Mouse (Mus musculus) midbrain, embryonic 10.5 days (tissue): ENCODE data around the gene Adck1. TPM values are rescaled to one million over a fixed set of nuclear protein-coding genes. Genes with fewer than 3 reads are reported as not detected.

Experiments used
- DNase-seq: peaks from one replicate; pipeline ENCODE4 v3.0.0-alpha.2; 2017; ENCODE audit warnings: low spot score
- H3K27ac ChIP-seq: fragments of 300-500 bp; sonication (generic); replicated peaks from 2 replicates; pipeline ENCODE4 v1.5.1; 2016; ENCODE audit warnings: mild to moderate bottlenecking
- H3K27me3 ChIP-seq: fragments of 300-500 bp; sonication (generic); 2 replicates; pipeline ENCODE4 v1.6.1; 2016; ENCODE audit warnings: low read depth, mild to moderate bottlenecking; ENCODE audit not compliant: poor library complexity, severe bottlenecking
- H3K36me3 ChIP-seq: fragments of 300-500 bp; sonication (generic); 2 replicates; pipeline ENCODE4 v1.6.1; 2016; ENCODE audit warnings: mild to moderate bottlenecking, moderate library complexity
- H3K4me1 ChIP-seq: fragments of 300-500 bp; sonication (generic); 2 replicates; pipeline ENCODE4 v1.6.1; 2016
- H3K4me3 ChIP-seq: fragments of 300-500 bp; sonication (generic); 2 replicates; pipeline ENCODE4 v1.5.1; 2016; ENCODE audit warnings: mild to moderate bottlenecking, moderate library complexity
- H3K9me3 ChIP-seq: fragments of 300-500 bp; sonication (generic); replicated peaks from 2 replicates; pipeline ENCODE4 v1.6.1; 2016; ENCODE audit warnings: mild to moderate bottlenecking
- WGBS: fragments of 180-500 bp; shearing (Covaris S2); methylation state at CpG from one replicate; pipeline ENCODE4 v1.1.7; 2016; 5-methylcytosine and 5-hydroxymethylcytosine counted together
- polyA plus RNA-seq: library from polyadenylated mRNA; unstranded; fragments of >200 nt; fragmentation: Nextera tagmentation; extraction: Ambion mirVana; gene quantifications from 2 replicates; pipeline ENCODE4 v1.2.1, GENCODE M21; 2016

Adck1 gene
- polyA plus RNA-seq, 1 experiment from 2014 or later: 20.4 TPM

- no peaks in the 10 kb centered on the region for H3K36me3 ChIP-seq
- no peak overlapping the region for H3K4me3 ChIP-seq
- no peak overlapping the region for H3K27ac ChIP-seq
- DNase-seq: no peak
- H3K9me3 ChIP-seq: no peaks in the 10 kb centered on the region
- H3K4me1 ChIP-seq: no peaks in the 10 kb centered on the region
- H3K27me3 ChIP-seq: no peaks in the 10 kb centered on the region
- WGBS: 92% methylated on average over 15 of the region's 15 CpGs
Observed at GRCm38 (mm10) chr12:88436962-88437750, 76.8 kb downstream of the Adck1 start.

- 85% methylated on average over 14 of the region's 14 CpGs for WGBS
Observed at GRCm38 (mm10) chr12:88441922-88442809, 81.8 kb downstream of the Adck1 start.

GRCm38 (mm10) chr12:88444040-88444439 is 83.7 kb downstream of the Adck1 start:
- Histone ChIP-seq H3K27ac (no peak overlapping the region), H3K4me1 (no peaks in the 10 kb centered on the region), H3K9me3 (no peaks in the 10 kb centered on the region), H3K27me3 (no peaks in the 10 kb centered on the region), H3K4me3 (no peak overlapping the region), H3K36me3 (peaks cover 8% of the 10 kb centered on the region; the same call in 1 of the 2 replicates)
- DNase-seq: no peak
- 91% methylated on average over 5 of the region's 5 CpGs for WGBS

More at GRCm38 (mm10) chr12:88441922-88442809, 81.8 kb downstream of the Adck1 start:
- H3K4me1 ChIP-seq: no peaks in the 10 kb centered on the region
- H3K27ac ChIP-seq: no peak overlapping the region
- H3K36me3 ChIP-seq: no peaks in the 10 kb centered on the region
- no peaks in the 10 kb centered on the region for H3K27me3 ChIP-seq
- no peak for DNase-seq
- no peak overlapping the region for H3K4me3 ChIP-seq
- no peaks in the 10 kb centered on the region for H3K9me3 ChIP-seq

- Histone ChIP-seq H3K9me3 (no peaks in the 10 kb centered on the region), H3K4me1 (no peaks in the 10 kb centered on the region), H3K27me3 (no peaks in the 10 kb centered on the region), H3K36me3 (peaks cover 20% of the 10 kb centered on the region; the same call in 1 of the 2 replicates), H3K27ac (no peak overlapping the region), H3K4me3 (no peak overlapping the region)
- no peak for DNase-seq
- WGBS: 90% methylated on average over 3 of the region's 3 CpGs
Observed at GRCm38 (mm10) chr12:88445471-88445870, 85.1 kb downstream of the Adck1 start.

GRCm38 (mm10) chr12:88450658-88451563 is 90.6 kb downstream of the Adck1 start:
- Histone ChIP-seq H3K4me3 (no peak overlapping the region), H3K4me1 (no peaks in the 10 kb centered on the region), H3K9me3 (no peaks in the 10 kb centered on the region), H3K27me3 (no peaks in the 10 kb centered on the region), H3K27ac (no peak overlapping the region), H3K36me3 (peaks cover 20% of the 10 kb centered on the region; the same call in 1 of the 2 replicates)
- DNase-seq: no peak
- WGBS: 78% methylated on average over 4 of the region's 4 CpGs

GRCm38 (mm10) chr12:88454701-88455410 is 94.5 kb downstream of the Adck1 start:
- Histone ChIP-seq H3K27me3 (no peaks in the 10 kb centered on the region), H3K36me3 (0 out of 2 replicates have a peak, but pooled peaks cover 7% of the 10 kb centered on the region), H3K9me3 (no peaks in the 10 kb centered on the region), H3K4me3 (no peak overlapping the region), H3K4me1 (no peaks in the 10 kb centered on the region), H3K27ac (no peak overlapping the region)
- DNase-seq: no peak
- 94% methylated on average over 12 of the region's 12 CpGs for WGBS

GRCm38 (mm10) chr12:88457021-88457420 is 96.7 kb downstream of the Adck1 start:
- H3K36me3 ChIP-seq: peaks cover 8% of the 10 kb centered on the region; the same call in 1 of the 2 replicates
- no peaks in the 10 kb centered on the region for H3K9me3 ChIP-seq
- no peak for DNase-seq
- H3K27ac ChIP-seq: no peak overlapping the region
- WGBS: 92% methylated on average over 1 of the region's 1 CpGs
- H3K27me3 ChIP-seq: no peaks in the 10 kb centered on the region
- no peak overlapping the region for H3K4me3 ChIP-seq
- H3K4me1 ChIP-seq: no peaks in the 10 kb centered on the region

GRCm38 (mm10) chr12:88458936-88459335 is 98.6 kb downstream of the Adck1 start:
- 92% methylated on average over 12 of the region's 12 CpGs for WGBS
- Histone ChIP-seq H3K36me3 (peaks cover 8% of the 10 kb centered on the region; the same call in 1 of the 2 replicates), H3K27me3 (no peaks in the 10 kb centered on the region), H3K9me3 (no peaks in the 10 kb centered on the region), H3K4me3 (no peak overlapping the region), H3K4me1 (no peaks in the 10 kb centered on the region), H3K27ac (no peak overlapping the region)
- no peak for DNase-seq

- no peak for DNase-seq
- Histone ChIP-seq H3K27me3 (no peaks in the 10 kb centered on the region), H3K36me3 (peaks cover 8% of the 10 kb centered on the region; the same call in 1 of the 2 replicates), H3K27ac (no peak overlapping the region), H3K9me3 (no peaks in the 10 kb centered on the region), H3K4me3 (no peak overlapping the region), H3K4me1 (no peaks in the 10 kb centered on the region)
- 75% methylated on average over 1 of the region's 1 CpGs for WGBS
Observed at GRCm38 (mm10) chr12:88459461-88459860, 99.1 kb downstream of the Adck1 start.

- 87% methylated on average over 6 of the region's 6 CpGs for WGBS
- H3K4me3 ChIP-seq: no peak overlapping the region
- H3K36me3 ChIP-seq: peaks cover 8% of the 10 kb centered on the region; the same call in 1 of the 2 replicates
- no peaks in the 10 kb centered on the region for H3K4me1 ChIP-seq
- no peaks in the 10 kb centered on the region for H3K9me3 ChIP-seq
- H3K27me3 ChIP-seq: no peaks in the 10 kb centered on the region
- H3K27ac ChIP-seq: no peak overlapping the region
- no peak for DNase-seq
Observed at GRCm38 (mm10) chr12:88461026-88461425, 100.7 kb downstream of the Adck1 start.

- H3K27ac ChIP-seq: no peak overlapping the region
- no peak for DNase-seq
- H3K4me3 ChIP-seq: no peak overlapping the region
- H3K27me3 ChIP-seq: no peaks in the 10 kb centered on the region
- H3K9me3 ChIP-seq: no peaks in the 10 kb centered on the region
- WGBS: 72% methylated on average over 10 of the region's 10 CpGs
- H3K4me1 ChIP-seq: no peaks in the 10 kb centered on the region
- peaks cover 8% of the 10 kb centered on the region; the same call in 1 of the 2 replicates for H3K36me3 ChIP-seq
Observed at GRCm38 (mm10) chr12:88463588-88464290, 103.4 kb downstream of the Adck1 start.
